Mouse (Mus musculus): ENCODE data around the gene Topbp1. TPM values are rescaled to one million over a fixed set of nuclear protein-coding genes. Genes with fewer than 3 reads are reported as not detected.

The Topbp1 gene
- total RNA-seq (2015) = 162 and 224 TPM in 2 replicates
- total RNA-seq (2017) = 204 and 227 TPM in 2 replicates

DNA sequence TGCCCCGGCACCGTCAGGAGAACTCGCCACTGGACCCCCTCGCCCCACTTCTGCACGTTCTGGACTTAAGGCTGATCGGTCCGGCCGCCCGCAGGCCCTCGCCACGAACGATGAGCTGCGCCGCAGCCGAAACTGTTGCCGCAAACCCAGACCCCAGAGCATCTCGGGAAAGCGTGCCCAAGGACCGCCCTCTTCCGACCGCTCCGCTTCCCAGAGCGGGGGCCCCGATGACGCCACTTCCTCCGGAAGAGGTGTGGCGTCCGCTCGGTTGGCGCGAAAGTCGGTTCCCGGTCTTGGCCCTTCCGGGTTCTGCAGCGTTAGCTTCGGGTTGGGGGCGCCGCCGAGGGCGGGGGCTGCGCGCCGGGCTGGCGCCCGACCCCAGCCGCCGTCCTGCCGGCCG is at the start of gene Topbp1, which contains the start of gene 1300017J02Rik:
TSS of gene Topbp1 (plus strand) at position 289 of the 400 bp plus-strand sequence.
TSS of gene 1300017J02Rik (minus strand) at position 156 of the 400 bp plus-strand sequence.
- peak; percentile 88 for ATAC-seq (replicated peaks; ENCODE audit: poor library complexity)

DNA sequence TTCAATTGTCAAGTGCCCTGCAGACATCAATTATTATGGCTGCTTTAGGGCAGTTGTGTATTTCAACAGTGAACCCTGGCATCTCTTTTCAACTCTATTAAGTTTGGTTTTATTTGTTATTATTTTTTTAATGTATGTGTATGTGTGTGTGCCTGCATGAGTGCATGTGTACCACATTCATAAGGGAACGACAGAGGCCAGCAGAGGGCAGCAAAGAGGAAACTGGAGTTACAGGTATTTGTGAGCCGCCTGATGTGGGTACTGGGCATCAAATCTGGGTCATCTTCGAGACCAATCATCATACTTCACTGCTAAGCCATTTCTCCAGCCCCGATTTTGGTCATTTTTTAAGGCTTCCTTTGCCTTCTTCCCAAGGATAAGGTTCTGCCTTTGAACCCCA is 39.2 kb upstream of the Topbp1 start:
- no peak for ATAC-seq (replicated peaks; ENCODE audit: poor library complexity)

DNA sequence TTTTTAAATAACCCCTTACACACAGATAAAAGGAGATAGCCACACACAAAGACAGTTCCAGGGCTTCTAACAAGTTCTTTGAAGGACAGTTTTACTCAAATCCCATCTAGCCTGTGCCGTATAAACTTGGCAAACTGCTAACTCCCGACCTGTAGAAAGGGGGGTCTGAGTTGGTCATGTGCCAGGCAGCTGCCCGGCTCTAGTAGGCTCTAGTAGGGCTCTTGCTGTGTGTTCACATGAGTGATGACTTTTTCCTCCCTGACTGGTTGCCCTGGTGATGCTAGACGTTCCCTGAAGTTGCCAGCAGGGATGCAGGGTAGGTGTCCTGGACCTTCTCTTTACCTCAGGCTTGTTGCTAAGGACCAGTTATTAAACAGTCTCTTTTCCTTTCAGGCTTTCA is 33.9 kb upstream of the Topbp1 start:
- no peak for ATAC-seq (replicated peaks; ENCODE audit: poor library complexity)

- ATAC-seq (replicated peaks; ENCODE audit: poor library complexity) = no peak
Observed at GRCm38 (mm10) chr9:103274819-103275218, 30.2 kb upstream of the Topbp1 start.

- ATAC-seq (replicated peaks; ENCODE audit: poor library complexity) = no peak
Observed at GRCm38 (mm10) chr9:103275676-103276075, 29.3 kb upstream of the Topbp1 start.

- ATAC-seq (replicated peaks; ENCODE audit: poor library complexity) = no peak
Observed at GRCm38 (mm10) chr9:103276876-103277275, 28.1 kb upstream of the Topbp1 start.

- ATAC-seq (replicated peaks; ENCODE audit: poor library complexity) = peak; percentile 12; the same call in 1 of the 2 replicates
Observed at GRCm38 (mm10) chr9:103286396-103286795, 18.6 kb upstream of the Topbp1 start.

GRCm38 (mm10) chr9:103286901-103287422 is 18.1 kb upstream of the Topbp1 start:
- ATAC-seq (replicated peaks; ENCODE audit: poor library complexity) = no peak

GRCm38 (mm10) chr9:103287840-103288488 is 17.1 kb upstream of the Topbp1 start:
- peak; percentile 94 for ATAC-seq (replicated peaks; ENCODE audit: poor library complexity)

GRCm38 (mm10) chr9:103288489-103289180 is 16.4 kb upstream of the Topbp1 start:
- peak; percentile 62 for ATAC-seq (replicated peaks; ENCODE audit: poor library complexity)

GRCm38 (mm10) chr9:103294507-103294906 is 10.5 kb upstream of the Topbp1 start:
- ATAC-seq (replicated peaks; ENCODE audit: poor library complexity) = no peak

- ATAC-seq (replicated peaks; ENCODE audit: poor library complexity) = peak; percentile 59
Observed at GRCm38 (mm10) chr9:103301086-103301485, 3.9 kb upstream of the Topbp1 start.

- no peak for ATAC-seq (replicated peaks; ENCODE audit: poor library complexity)
Observed at GRCm38 (mm10) chr9:103302239-103302638, 2.8 kb upstream of the Topbp1 start.

DNA sequence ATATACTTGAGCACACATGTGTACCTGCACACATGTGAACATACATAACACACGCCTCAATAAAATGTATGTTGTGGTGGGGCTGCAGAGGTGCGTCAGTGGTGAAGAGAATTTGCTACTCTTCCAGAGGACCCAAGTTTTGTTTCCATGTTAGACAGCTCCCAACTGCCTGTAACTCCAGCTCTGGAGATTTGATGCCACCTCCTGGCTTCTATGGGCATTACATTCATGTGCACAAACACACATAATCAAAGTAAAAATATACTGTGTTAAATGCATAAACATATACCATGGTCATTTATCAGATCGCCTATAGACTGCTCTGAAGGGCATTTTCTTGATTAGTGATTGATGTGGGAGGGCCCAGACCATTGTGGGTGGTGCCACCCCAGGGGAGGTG is 2.3 kb upstream of the Topbp1 start:
- ATAC-seq (replicated peaks; ENCODE audit: poor library complexity) = peak; percentile 64

DNA sequence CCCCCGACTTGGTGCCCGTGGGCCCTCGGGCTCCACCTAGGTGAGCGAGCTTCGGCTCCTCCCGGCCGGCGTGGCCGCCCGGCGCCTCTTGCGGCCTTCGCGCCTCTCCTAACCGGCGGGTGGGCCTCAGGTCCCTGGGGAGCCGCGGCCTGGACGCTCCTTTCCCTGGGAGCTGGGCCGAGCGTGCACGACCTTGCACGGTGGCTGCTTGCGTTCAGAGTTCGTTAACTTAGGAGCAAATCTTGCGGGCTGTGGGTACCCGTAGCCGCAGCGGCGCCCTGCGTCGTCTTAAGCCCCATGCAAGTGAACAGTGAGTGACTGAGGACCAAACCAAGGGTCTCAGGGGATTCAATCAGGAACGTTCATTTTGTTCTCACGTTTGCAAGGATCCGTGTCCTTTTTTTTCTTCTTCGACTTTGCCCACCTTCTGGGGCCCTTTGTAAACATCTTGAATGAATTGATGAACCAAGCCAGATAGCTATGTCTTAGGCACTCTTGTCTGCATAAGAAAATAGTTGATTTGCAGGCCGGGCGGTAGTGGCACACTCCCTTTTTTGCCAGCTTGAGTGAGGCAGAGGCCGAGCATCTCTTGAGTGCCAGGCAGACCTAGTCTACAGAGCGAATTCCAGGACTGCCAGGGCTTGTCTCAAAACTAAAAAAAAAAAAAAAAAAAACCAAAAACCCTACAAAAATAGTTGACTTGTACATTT is 472 bp downstream of the Topbp1 start:
- ATAC-seq (replicated peaks; ENCODE audit: poor library complexity) = peak; percentile 13

DNA sequence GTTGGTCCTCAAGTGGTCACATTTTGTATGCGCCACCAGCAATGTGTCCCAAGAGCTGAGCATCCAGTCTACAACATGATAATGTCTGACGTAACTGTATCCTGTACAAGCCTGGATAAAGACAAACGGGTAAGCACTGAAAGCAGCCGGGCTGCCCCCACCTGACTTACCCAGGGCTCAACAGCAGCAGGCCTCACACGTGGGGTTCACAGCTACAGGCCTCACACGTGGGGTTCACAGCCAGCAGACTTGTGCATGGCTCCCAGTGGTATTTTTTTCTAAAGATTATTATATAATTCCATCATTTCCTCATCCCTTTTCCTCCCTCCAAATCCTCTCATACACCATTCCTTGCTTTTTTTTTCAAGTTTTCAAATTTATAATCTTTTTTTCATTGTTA is 4.8 kb downstream of the Topbp1 start:
- ATAC-seq (replicated peaks; ENCODE audit: poor library complexity) = no peak

GRCm38 (mm10) chr9:103324678-103325077 is 19.7 kb downstream of the Topbp1 start:
- no peak for ATAC-seq (replicated peaks; ENCODE audit: poor library complexity)

- ATAC-seq (replicated peaks; ENCODE audit: poor library complexity) = peak; percentile 99
Observed at GRCm38 (mm10) chr9:103326449-103326848, 21.4 kb downstream of the Topbp1 start.

GRCm38 (mm10) chr9:103332663-103333062 is 27.6 kb downstream of the Topbp1 start:
- ATAC-seq (replicated peaks; ENCODE audit: poor library complexity) = no peak

GRCm38 (mm10) chr9:103336912-103337311 is 31.9 kb downstream of the Topbp1 start:
- peak; percentile 29 for ATAC-seq (replicated peaks; ENCODE audit: poor library complexity)

DNA sequence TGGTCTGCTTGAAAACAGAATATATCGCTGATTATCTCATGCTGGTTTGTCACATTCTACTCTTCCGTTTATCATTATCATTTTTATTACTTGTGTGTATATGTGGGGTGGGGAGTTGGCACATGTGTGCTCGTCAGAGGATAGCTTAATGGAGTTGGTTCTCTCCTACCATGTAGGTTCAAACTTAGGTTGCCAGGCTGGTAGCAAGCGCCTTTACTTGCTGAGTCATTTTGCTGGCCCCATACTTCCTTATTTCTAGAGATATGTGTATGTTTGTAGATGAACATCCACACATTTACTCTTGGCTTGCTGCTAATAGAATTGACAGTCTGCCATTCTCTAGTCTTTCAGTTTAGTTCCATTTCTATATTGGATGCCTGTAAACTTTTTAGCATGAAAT is 42.0 kb downstream of the Topbp1 start:
- peak; percentile 74 for ATAC-seq (replicated peaks; ENCODE audit: poor library complexity)
